Mouse (Mus musculus): Measurements from ENCODE around the gene Dnah6. TPM values are rescaled to one million over a fixed set of nuclear protein-coding genes. Genes with fewer than 3 reads are reported as not detected.

The Dnah6 gene
- polyA plus RNA-seq, 1 experiment: not detected

DNA sequence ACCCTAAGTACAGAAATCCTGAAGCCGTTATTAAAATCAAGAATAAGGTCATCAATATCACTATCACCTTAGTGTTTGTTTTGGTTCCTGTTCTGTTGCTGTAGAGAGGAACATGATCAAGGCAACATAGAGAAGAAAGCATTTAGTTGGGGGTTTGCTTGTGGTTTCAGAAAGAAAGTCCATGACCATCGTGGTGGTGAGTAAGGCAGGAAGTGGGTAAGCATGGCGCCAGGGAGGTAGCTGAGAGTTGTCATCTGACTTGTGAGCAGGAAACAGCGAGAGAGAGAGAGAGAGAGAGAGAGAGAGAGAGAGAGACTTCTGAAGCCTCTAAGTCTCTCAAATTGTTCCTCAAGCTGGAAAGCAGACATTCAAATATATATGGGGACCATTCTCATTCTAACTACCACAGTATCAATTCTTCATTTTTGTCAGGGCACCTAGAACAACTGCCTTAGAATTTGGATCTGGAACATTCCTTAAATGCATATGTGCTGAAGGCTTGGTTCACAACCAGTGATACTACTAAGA is 10.9 kb downstream of the Dnah6 start:
- Histone ChIP-seq H3K27ac (ENCODE audit: insufficient read depth, low read length) (no peak overlapping the region), H3K4me1 (ENCODE audit: control insufficient read depth, insufficient read depth, low read length) (no peaks in the 10 kb centered on the region; the same call in 1 of the 2 replicates), H3K4me3 (ENCODE audit: insufficient read depth, low read length) (no peak overlapping the region)
- TF ChIP-seq POLR2A (IDR thresholded peaks at IDR 0.05; ENCODE audit: low read depth, low read length): no peak
- TF ChIP-seq CTCF (IDR thresholded peaks at IDR 0.05; ENCODE audit: borderline replicate concordance, insufficient read depth, low read length): no peak

DNA sequence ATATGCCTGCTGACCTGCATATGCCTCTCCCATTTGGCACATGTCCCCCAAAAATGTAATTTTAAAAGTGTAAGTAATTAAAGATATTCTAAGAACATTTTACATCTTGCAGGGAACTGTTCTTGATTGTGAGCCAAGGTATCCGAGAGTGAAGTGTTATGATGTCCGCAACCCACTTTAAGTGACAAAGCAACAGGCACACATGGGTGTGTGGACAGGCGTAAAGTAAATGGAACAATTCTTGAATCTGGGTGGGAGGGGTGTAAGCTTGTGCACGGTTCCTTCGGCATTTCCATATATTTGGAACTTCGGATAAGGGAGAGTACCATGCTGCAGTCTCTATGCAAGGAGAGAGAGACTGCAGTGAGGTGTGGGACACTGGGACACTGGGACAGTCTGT is 11.9 kb downstream of the Dnah6 start:
- H3K27ac ChIP-seq (ENCODE audit: insufficient read depth, low read length): no peak overlapping the region
- H3K4me3 ChIP-seq (ENCODE audit: insufficient read depth, low read length): no peak overlapping the region
- H3K4me1 ChIP-seq (ENCODE audit: control insufficient read depth, insufficient read depth, low read length): no peaks in the 10 kb centered on the region; the same call in 1 of the 2 replicates
- TF ChIP-seq POLR2A (IDR thresholded peaks at IDR 0.05; ENCODE audit: low read depth, low read length): no peak
- no peak for TF ChIP-seq CTCF (IDR thresholded peaks at IDR 0.05; ENCODE audit: borderline replicate concordance, insufficient read depth, low read length)

DNA sequence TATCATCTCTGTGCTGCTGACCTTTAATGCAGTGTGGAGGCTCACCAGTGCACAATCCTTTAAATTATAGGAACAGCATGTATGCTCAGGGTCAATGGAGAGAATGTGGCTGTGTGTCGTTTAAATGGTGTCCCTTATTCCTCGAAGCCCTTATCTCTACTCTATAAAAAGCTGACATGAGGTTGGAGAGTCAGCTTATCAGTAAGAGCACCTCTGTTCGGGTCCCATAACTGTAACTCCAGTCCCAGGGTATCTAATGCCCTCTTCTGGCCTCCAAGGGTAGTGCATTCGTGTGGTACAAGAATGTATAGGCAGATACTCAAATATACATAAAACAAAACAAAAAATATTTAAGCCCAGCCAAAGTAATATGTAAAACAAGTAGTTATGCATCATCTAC is 16.5 kb downstream of the Dnah6 start:
- no peak for TF ChIP-seq CTCF (IDR thresholded peaks at IDR 0.05; ENCODE audit: borderline replicate concordance, insufficient read depth, low read length)
- no peak for TF ChIP-seq POLR2A (IDR thresholded peaks at IDR 0.05; ENCODE audit: low read depth, low read length)
- H3K27ac ChIP-seq (ENCODE audit: insufficient read depth, low read length): no peak overlapping the region
- no peak overlapping the region for H3K4me3 ChIP-seq (ENCODE audit: insufficient read depth, low read length)
- no peaks in the 10 kb centered on the region for H3K4me1 ChIP-seq (ENCODE audit: control insufficient read depth, insufficient read depth, low read length)

DNA sequence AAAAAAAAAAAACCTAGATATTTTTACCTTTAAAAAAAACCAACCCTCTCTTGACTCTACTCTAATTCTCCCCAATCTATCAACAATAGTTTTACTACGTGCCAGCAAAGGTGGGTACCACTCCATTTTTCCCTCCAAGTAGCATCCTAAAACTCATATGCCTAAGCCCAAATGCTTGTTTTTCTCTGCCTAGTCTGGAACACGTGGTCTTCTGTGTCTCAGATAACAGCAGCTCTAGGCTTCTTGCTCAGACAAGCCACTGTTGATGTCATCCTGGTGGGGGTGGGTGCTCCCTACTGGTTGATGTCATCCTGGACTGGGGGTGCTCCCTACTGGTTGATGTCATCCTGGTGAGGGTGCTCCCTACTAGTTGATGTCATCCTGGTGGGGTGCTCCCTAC is 17.7 kb downstream of the Dnah6 start:
- H3K4me3 ChIP-seq (ENCODE audit: insufficient read depth, low read length): no peak overlapping the region
- no peaks in the 10 kb centered on the region for H3K4me1 ChIP-seq (ENCODE audit: control insufficient read depth, insufficient read depth, low read length)
- TF ChIP-seq CTCF (IDR thresholded peaks at IDR 0.05; ENCODE audit: borderline replicate concordance, insufficient read depth, low read length) (no peak), POLR2A (IDR thresholded peaks at IDR 0.05; ENCODE audit: low read depth, low read length) (no peak)
- H3K27ac ChIP-seq (ENCODE audit: insufficient read depth, low read length): no peak overlapping the region

DNA sequence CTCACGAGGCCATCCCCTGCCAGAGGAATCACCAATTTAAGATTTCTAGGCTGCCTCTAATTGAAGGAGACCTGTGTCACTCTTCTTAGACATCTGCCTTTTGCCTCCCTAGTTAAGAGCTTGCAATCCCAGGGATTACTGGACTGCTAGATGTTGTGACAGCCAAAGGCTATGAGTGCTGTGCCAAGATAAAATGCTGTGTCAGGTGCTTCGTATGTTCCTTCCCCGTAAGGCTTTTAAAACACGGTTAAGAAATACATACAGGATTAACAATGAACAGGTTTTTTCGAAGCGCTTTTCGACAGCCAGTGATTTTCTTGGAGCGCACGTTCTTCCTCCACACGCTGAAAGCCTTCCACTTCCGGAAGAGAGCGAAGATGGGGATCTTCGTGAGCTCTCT is 26.2 kb downstream of the Dnah6 start:
- H3K4me1 ChIP-seq (ENCODE audit: control insufficient read depth, insufficient read depth, low read length): no peaks in the 10 kb centered on the region
- H3K27ac ChIP-seq (ENCODE audit: insufficient read depth, low read length): no peak overlapping the region
- H3K4me3 ChIP-seq (ENCODE audit: insufficient read depth, low read length): no peak overlapping the region
- TF ChIP-seq POLR2A (IDR thresholded peaks at IDR 0.05; ENCODE audit: low read depth, low read length): no peak

DNA sequence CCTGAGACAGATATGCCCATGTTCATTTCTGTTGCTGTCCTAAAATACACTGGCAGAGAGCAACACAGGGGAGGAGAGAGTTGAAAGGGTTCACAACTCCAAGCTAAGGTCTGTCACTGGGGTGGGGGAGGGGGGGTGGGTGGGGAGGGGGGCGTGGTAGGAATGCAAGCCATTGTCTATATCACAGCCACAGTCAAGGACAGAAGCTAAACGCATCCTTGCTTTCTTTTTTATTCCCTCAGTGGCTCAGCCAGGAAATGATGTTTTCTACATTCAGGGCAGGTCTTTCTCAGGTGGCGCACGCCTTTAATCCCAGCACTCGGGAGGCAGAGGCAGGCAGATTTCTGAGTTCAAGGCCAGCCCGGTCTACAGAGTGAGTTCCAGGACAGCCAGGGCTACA is 30.7 kb downstream of the Dnah6 start:
- no peak overlapping the region for H3K27ac ChIP-seq (ENCODE audit: insufficient read depth, low read length)
- TF ChIP-seq CTCF (IDR thresholded peaks at IDR 0.05; ENCODE audit: borderline replicate concordance, insufficient read depth, low read length) (no peak), POLR2A (IDR thresholded peaks at IDR 0.05; ENCODE audit: low read depth, low read length) (no peak)
- no peak overlapping the region for H3K4me3 ChIP-seq (ENCODE audit: insufficient read depth, low read length)
- no peaks in the 10 kb centered on the region for H3K4me1 ChIP-seq (ENCODE audit: control insufficient read depth, insufficient read depth, low read length)

DNA sequence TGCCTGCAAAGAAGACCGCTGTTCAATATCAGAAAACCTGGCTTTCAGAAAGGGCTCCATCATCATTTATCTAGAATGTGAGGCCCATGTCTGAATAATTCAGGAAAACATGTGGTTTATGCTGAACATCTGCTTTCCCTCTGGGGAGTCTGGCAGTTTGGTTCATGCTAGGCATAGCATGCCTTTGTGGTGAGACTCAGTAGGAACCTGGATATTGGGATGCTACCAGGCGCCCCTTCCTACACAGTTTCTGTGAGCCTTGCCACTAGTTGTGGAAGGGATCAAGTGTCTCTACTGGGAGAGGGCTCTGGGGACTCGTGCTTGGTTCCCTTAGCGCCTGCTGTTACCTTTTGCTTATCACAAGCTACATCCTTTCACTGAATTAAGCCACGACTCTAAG is 37.2 kb downstream of the Dnah6 start:
- TF ChIP-seq POLR2A (IDR thresholded peaks at IDR 0.05; ENCODE audit: low read depth, low read length) (no peak), CTCF (IDR thresholded peaks at IDR 0.05; ENCODE audit: borderline replicate concordance, insufficient read depth, low read length) (no peak)
- H3K4me3 ChIP-seq (ENCODE audit: insufficient read depth, low read length): no peak overlapping the region
- peaks cover 12% of the 10 kb centered on the region for H3K4me1 ChIP-seq (ENCODE audit: control insufficient read depth, insufficient read depth, low read length)
- H3K27ac ChIP-seq (ENCODE audit: insufficient read depth, low read length): no peak overlapping the region

GRCm38 (mm10) chr6:73182987-73183386 is 38.5 kb downstream of the Dnah6 start:
- TF ChIP-seq POLR2A (IDR thresholded peaks at IDR 0.05; ENCODE audit: low read depth, low read length) (no peak), CTCF (IDR thresholded peaks at IDR 0.05; ENCODE audit: borderline replicate concordance, insufficient read depth, low read length) (no peak)
- no peak overlapping the region for H3K4me3 ChIP-seq (ENCODE audit: insufficient read depth, low read length)
- H3K27ac ChIP-seq (ENCODE audit: insufficient read depth, low read length): no peak overlapping the region
- peaks cover 12% of the 10 kb centered on the region for H3K4me1 ChIP-seq (ENCODE audit: control insufficient read depth, insufficient read depth, low read length)

DNA sequence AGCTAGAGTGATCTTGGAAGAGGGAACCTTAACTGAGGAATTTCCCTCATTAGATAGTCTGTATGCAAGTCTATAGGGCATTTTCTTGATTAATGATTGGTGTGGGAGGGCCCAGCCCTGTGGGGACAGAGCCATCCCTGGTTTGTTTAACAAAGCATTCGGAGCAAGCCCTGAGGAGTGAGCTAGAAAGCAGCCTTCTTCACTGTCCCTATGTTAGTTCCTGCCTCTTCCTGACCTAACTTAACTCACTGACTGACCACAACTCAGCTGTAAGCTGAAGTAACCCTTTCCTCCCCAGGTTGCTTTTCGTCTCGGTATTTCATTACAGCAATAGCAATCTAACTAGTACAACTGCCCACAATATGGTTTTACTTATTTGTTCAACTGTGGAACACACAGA is 39.0 kb downstream of the Dnah6 start:
- peaks cover 12% of the 10 kb centered on the region for H3K4me1 ChIP-seq (ENCODE audit: control insufficient read depth, insufficient read depth, low read length)
- no peak overlapping the region for H3K4me3 ChIP-seq (ENCODE audit: insufficient read depth, low read length)
- TF ChIP-seq CTCF (IDR thresholded peaks at IDR 0.05; ENCODE audit: borderline replicate concordance, insufficient read depth, low read length) (no peak), POLR2A (IDR thresholded peaks at IDR 0.05; ENCODE audit: low read depth, low read length) (no peak)
- no peak overlapping the region for H3K27ac ChIP-seq (ENCODE audit: insufficient read depth, low read length)

- Histone ChIP-seq H3K27ac (ENCODE audit: insufficient read depth, low read length) (no peak overlapping the region), H3K4me1 (ENCODE audit: control insufficient read depth, insufficient read depth, low read length) (peaks cover 12% of the 10 kb centered on the region), H3K4me3 (ENCODE audit: insufficient read depth, low read length) (no peak overlapping the region)
- TF ChIP-seq POLR2A (IDR thresholded peaks at IDR 0.05; ENCODE audit: low read depth, low read length) (no peak), CTCF (IDR thresholded peaks at IDR 0.05; ENCODE audit: borderline replicate concordance, insufficient read depth, low read length) (no peak)
These were observed 39.4 kb downstream of the Dnah6 start for GRCm38 (mm10) chr6:73182006-73182405.

- Histone ChIP-seq H3K4me3 (ENCODE audit: insufficient read depth, low read length) (no peak overlapping the region), H3K27ac (ENCODE audit: insufficient read depth, low read length) (peak overlapping the region; percentile 47), H3K4me1 (ENCODE audit: control insufficient read depth, insufficient read depth, low read length) (peaks cover 6% of the 10 kb centered on the region)
- TF ChIP-seq POLR2A (IDR thresholded peaks at IDR 0.05; ENCODE audit: low read depth, low read length) (no peak), CTCF (IDR thresholded peaks at IDR 0.05; ENCODE audit: borderline replicate concordance, insufficient read depth, low read length) (no peak)
These were observed 46.3 kb downstream of the Dnah6 start for GRCm38 (mm10) chr6:73175156-73175555.

Measured in embryonic fibroblast, embryonic 13.5 days (primary cell).